Mouse (Mus musculus): ENCODE data around the gene Tmprss12.
"Not testable (repeated sequence)": the region's sequence is repeated elsewhere in the genome, so short reads cannot be mapped to it uniquely, and the experiment has no call there.

The Tmprss12 gene

GRCm38 (mm10) chr15:100280626-100281025 lies at the start of gene Tmprss12:
Tmprss12 (plus strand) TSS chr15:100280837.
- DNase-seq (ENCODE audit: low spot score) = no peak

DNA sequence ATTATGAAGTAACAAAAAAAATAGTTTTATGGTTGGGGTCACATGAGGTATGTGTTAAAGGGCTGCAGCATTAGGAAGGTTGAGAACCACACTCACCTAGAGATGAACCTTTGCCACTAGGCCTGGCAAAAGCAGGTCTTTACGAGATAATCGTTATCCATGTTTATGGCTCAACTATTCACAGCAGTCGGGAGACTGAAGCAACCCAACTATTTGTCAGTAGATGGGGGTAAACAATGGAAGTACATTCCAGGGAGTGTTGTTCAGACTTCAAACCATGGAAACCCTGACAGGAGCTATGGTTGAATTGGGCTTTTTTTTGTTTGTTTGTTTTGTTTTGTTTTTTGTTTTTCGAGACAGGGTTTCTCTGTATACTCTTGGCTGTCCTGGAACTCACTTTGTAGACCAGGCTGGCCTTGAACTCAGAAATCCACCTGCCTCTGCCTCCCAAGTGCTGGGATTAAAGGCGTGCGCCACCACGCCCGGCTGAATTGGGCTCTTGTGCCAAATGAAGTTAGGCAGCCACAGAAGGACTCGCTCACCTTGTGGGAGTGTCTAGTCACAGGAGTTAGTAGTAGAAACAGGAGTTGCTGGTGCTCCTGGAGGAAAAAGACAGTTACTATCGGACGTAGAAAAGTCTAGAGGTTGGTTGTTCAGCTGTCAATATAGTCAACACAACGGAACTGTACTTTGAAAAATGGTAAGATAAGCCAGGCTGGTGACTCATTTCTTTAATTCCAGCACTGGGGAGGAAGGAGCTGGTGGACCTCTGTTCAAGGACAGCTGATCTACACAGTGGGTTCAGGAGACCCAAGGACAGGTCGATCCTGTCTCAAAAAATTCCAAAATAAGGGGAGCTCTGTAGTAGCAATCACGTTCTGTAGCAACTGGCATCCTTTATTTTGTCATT lies 48.8 kb upstream of the Tmprss12 start:
- no peak for DNase-seq (ENCODE audit: low spot score)

DNA sequence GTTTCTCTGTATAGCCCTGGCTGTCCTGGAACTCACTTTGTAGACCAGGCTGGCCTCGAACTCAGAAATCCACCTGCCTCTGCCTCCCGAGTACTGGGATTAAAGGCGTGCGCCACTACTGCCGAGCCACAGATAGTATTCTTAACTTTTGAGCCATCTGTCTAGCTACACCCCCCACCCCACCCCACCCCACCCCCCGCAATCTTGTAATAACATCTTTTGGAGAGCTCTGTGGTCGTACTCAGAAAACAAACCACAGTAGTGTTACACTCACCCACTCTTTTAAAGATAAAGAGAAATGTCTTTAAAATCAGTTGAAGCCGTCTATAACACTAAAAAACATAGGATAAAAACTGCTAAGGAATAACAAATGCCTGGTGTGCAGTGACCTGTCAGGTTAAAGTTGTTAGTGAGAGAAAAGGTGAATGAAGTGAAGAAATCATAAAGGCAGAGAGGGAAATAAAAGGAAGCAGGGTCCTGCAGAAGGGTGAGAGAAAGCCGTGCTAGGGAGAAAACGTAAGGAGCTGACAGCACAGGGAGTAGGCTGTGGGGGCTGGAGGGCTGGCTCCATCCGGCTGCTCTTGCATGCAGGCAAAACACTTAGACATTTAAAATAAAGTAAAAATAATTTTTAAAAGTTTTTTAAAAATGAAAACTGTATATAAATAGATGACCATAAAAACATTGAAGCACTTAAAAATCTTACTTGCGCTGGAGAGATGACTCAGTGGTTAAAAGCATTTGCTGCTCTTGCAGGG lies 45.2 kb upstream of the Tmprss12 start:
- no peak for DNase-seq (ENCODE audit: low spot score)

GRCm38 (mm10) chr15:100236952-100237351 lies 43.7 kb upstream of the Tmprss12 start:
- DNase-seq (ENCODE audit: low spot score) = no peak

- DNase-seq (ENCODE audit: low spot score) = no peak
Observed at GRCm38 (mm10) chr15:100241780-100242179, 38.9 kb upstream of the Tmprss12 start.

DNA sequence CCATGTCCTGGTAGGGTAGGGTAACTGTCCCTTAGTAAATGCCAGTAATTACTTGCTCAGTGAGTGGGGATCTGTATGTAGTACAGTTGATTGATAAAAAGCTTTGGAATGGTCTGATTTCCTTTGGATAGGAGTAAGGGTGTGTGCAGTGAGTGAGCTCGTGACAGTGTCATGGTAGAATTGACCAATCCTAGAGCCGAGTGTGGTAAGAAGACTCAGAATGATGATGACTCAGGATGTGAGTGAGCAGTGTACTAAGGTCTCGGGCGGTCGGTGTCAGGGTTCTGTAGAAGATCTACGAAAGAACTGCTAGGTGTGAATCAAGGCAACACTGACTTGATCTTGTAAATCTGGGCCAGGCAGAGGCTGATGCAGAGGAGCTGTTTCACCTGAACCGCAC lies 34.7 kb upstream of the Tmprss12 start:
- no peak for DNase-seq (ENCODE audit: low spot score)

DNA sequence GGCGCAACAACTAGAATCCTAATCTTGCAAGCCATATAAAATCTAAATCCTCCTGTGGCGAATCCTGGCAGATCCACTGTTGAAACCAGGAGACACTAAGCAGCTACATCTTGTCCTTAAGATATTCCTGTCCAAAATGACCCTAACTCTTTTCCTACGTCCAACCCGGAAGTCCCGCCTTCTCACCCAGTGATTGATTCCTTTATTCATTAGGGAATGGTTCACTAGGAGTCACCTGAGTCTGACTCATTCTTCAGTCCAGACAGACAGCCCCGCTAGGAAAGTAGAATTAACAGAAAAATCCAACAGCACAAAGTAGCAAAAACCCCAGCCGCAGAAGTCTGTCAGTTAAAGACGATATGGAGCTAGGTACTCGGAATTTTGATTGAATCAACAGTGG lies 33.3 kb upstream of the Tmprss12 start:
- DNase-seq (ENCODE audit: low spot score) = no peak

GRCm38 (mm10) chr15:100248665-100249433 lies 31.8 kb upstream of the Tmprss12 start:
- no peak for DNase-seq (ENCODE audit: low spot score)

GRCm38 (mm10) chr15:100251153-100251780 lies 29.4 kb upstream of the Tmprss12 start:
- DNase-seq (ENCODE audit: low spot score) = no peak

- no peak for DNase-seq (ENCODE audit: low spot score)
Observed at GRCm38 (mm10) chr15:100256386-100256785, 24.3 kb upstream of the Tmprss12 start.

DNA sequence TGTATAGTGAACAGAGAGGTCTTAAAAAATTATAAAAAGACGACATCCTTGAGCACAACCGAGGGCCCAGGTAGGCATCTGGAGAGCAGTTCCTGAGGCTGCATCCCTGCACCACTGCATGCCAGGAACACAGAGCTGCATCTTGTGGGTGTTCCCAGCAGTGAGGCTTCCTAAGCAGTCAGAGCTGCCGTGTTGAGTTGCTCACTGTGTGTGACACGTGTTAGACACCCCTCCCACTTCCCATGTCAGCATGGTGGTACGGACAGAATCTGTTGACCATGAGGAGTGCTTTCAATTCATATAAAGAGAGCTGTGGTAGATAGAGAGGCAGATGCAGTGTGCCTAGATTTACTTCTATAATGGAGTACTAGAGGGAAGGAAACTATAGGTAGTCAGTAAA lies 23.3 kb upstream of the Tmprss12 start:
- no peak for DNase-seq (ENCODE audit: low spot score)

DNA sequence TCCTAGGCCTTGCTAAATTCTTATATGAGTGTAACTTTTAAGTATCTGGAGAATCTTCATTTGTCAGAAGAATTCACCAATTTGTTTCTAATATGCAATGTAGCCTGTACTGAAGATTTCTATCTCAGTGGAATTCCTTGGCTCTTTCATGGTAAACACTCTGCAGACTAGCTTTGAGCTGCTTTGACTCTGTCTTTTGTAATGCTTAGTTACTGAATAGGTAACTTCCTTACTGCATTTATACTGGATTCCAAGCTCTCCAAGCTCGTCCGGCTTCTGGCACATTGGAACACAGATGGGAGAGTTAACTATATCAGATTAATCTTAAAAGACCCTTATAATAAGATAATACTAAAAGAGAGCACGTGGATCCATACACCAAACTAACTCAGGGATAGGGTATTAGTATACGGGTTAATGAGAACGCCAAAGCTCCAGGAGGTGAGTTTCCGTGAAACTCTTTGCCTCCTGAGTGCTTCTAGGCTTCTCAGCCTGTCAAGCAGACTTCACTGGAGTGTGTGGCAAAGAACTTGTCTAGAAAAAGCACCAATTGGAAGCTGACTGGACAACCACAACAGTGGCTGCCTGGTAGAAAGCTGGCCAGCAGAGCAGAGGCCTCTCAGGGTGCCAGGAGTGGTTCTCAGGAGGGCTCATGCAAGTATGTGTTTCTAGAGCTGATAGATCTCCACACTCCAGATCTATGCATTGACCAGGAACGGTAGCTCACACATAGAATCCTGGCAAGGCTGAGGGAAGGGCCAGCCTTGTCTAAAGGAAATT lies 21.8 kb upstream of the Tmprss12 start:
- DNase-seq (ENCODE audit: low spot score) = no peak

DNA sequence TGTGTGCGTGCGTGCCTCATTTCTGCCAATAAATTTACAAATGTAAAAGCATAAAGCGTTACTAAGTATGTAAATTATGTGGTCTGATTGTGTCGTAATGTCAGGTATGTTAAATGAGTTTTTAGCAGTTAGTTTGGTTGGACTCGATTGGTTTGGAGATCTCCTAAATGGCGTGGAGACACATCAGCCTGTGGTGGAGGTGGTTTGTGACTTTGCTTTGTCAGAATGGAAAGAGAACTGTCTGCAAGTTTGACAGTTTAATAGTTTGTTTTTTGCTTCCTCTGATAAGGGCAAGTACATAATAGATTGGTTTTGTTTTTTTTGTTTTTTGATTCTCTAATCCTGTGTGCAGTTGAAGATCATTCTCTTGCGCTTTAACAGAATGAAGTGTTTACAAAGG lies 20.3 kb upstream of the Tmprss12 start:
- DNase-seq (ENCODE audit: low spot score) = not testable (repeated sequence)

GRCm38 (mm10) chr15:100263246-100263905 lies 17.3 kb upstream of the Tmprss12 start:
- no peak for DNase-seq (ENCODE audit: low spot score)

- no peak for DNase-seq (ENCODE audit: low spot score)
Observed at GRCm38 (mm10) chr15:100265586-100266325, 14.9 kb upstream of the Tmprss12 start.

DNA sequence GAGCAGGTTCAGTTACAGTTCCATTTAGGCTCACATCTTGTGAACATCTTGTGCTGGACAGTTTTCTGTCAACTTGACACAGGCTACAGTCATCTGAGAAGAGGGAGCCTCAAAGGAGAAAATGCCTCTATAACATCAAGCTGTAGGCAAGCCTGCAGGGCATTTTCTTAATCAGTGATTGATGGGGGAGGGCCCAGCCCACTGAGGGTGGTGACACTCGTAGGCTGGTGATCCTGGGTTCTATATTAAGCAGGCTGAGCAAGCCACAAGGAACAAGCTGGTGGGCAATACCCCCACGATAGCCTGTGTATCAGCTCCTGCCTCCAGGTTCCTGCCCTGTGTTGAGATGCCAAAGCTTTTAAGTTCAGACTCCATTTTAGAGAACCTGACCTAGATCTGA lies 11.7 kb upstream of the Tmprss12 start:
- no peak for DNase-seq (ENCODE audit: low spot score)

DNA sequence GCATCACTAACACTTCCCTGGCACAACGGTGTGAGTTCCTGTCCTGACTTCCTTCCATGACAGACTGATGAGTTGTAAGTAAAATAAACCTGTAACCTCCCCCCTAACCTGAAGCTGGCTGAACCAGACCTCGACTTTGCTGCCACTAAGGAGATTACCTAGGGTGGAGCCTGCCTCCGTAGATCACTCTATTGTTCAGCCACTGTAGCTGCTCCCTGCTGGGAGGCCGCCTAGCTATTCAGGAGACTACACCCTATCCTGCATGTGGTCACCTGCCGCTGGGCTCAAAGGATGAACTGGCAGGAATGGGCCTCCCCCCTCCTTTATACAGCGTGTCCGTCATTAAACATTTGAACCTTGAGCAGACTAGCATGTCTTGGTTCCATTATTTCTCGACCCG lies 10.9 kb upstream of the Tmprss12 start:
- DNase-seq (ENCODE audit: low spot score) = no peak

GRCm38 (mm10) chr15:100270609-100271008 lies 10.0 kb upstream of the Tmprss12 start:
- DNase-seq (ENCODE audit: low spot score) = not testable (repeated sequence)

GRCm38 (mm10) chr15:100271411-100271810 lies 9.2 kb upstream of the Tmprss12 start:
- no peak for DNase-seq (ENCODE audit: low spot score)

DNA sequence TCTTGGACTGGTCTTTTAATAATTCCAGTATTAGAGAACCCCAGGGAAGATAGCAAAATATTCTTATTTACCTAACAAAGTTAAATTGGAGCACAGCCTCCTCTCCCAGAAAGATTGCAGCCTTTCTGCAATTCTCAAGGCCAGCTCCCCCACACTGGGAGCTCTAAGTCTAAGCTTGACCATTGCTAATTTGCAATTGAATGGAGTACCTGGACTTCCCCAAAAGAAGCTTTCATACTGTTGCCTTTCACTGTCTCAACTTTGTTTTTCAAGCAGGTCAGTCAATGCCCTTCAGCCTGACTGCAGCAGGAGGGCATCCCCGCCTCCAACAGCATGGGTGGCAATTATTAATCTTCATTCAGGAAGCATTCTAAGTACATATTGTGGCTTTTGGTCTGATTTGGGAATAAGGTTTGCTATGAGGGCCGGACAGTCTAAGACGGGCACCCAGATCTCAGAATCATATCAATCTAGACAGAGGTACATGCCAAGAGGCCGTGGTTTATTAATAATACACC lies 6.8 kb upstream of the Tmprss12 start:
- not testable (repeated sequence) for DNase-seq (ENCODE audit: low spot score)
